Mouse (Mus musculus): ENCODE results near the gene Pias3.

DNA sequence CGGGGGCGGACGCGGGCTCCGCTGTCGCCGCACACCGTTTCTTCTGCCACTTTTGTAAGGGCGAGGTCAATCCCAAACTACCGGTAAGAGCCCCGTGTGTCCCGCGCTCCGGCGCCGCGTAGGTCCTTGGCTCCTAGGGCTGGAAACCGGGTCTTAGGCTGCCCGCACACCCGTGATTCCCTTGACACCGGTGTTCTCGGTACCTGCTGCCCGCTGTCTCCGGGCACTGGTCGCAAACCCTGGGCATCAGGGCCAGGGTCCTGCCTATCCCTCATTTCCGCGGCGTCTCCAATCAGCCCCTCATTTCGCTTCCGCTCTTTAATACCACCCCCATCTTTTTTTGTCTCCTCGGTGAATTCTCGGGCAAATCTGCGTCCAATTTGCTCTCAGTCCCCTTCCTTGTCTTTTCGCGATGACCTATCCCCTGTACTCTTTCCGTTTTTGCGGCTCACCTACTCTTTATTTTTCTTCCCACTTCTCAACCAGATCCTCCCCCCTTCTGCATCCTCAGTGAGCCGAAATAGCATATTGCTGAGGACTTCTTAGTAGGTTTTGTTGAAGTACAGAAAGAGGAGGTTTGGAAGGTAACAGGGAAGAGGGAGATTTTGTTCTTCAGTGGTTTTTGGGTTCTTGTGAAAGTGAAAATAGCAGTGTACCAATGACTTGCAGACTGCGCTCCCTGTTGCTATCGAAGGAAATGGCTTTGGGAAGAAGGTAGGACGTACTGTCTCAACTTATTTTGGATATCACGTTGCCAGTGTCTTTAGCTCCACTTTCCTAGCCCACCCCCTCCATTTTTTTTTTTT, 31.8 kb downstream of the Pias3 start:
- TF ChIP-seq CHD2 (IDR thresholded peaks at IDR 0.05; ENCODE audit: low read depth, low read length) (no peak), ZC3H11A (IDR thresholded peaks at IDR 0.05; ENCODE audit: borderline replicate concordance, low read depth, low read length) (no peak)
